Mouse (Mus musculus): ENCODE measurements at regions not wholly inside any gene's neighbourhood (a gene's known extent, or its start where the extent isn't known, plus 50 kb on each side); places are given as distances from the start of the nearest gene placed in this dataset.

DNA sequence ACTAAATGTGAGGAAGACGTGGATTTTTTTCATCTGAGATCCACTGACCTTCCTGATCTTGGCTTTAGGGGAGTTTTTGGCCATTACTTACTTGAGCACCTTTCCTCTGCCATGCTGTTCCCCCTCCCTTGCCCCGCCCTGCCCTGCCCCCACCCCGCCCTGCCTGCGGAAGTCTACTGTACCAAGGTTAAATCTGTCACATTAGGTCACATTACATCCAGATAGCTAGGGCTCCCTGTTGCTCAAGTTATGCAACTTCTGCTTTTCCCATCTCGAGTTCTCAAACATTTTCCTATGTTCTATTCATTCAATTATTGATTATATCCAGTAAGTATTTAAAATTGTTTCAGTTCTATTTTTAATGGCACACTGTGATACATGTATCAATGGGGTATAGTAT lies 144.7 kb upstream of the Cnot2 start:
- H3K4me2 ChIP-seq = no peak overlapping the region
- no peak overlapping the region for H3K4me3 ChIP-seq
- no peaks in the 10 kb centered on the region for H3K36me3 ChIP-seq
- no peaks in the 10 kb centered on the region for H3K27me3 ChIP-seq
- H3K4me1 ChIP-seq (replicated peaks) = no peaks in the 10 kb centered on the region
- H3K9me3 ChIP-seq = no peaks in the 10 kb centered on the region
- ATAC-seq (ENCODE audit: low FRiP score, low read depth) = no peak
- no peak overlapping the region for H3K9ac ChIP-seq
- no peak overlapping the region for H3K27ac ChIP-seq (replicated peaks)
- 92% methylated on average over 5 of the region's 5 CpGs for WGBS

DNA sequence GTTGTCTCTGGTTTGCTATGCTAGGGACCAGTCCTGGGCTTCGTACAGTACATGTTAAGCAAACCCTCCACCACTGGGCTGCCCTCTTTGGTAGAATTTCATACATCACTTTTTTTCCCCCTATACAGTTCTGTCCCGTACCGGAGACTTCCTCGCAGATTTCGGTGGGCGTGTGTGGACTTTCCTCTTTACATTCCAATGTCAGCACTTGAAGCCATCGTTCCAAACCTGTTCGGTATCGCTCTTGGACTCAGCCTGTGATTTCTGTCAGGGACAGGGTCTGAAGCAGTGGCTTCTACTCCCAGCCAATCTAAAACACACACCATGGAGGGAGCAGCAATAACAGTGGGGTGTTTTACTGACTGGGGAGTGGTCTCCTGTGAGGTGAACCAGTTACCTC lies 140.7 kb upstream of the Cnot2 start:
- no peaks in the 10 kb centered on the region for H3K9me3 ChIP-seq
- 0 out of 2 replicates have a peak, but pooled peaks cover 4% of the 10 kb centered on the region for H3K4me1 ChIP-seq (replicated peaks)
- no peak overlapping the region for H3K4me3 ChIP-seq
- H3K27ac ChIP-seq (replicated peaks) = no peak overlapping the region
- H3K27me3 ChIP-seq = no peaks in the 10 kb centered on the region
- H3K9ac ChIP-seq = no peak overlapping the region
- no peak for ATAC-seq (ENCODE audit: low FRiP score, low read depth)
- 97% methylated on average over 9 of the region's 9 CpGs for WGBS
- H3K4me2 ChIP-seq = no peak overlapping the region
- H3K36me3 ChIP-seq = no peaks in the 10 kb centered on the region

DNA sequence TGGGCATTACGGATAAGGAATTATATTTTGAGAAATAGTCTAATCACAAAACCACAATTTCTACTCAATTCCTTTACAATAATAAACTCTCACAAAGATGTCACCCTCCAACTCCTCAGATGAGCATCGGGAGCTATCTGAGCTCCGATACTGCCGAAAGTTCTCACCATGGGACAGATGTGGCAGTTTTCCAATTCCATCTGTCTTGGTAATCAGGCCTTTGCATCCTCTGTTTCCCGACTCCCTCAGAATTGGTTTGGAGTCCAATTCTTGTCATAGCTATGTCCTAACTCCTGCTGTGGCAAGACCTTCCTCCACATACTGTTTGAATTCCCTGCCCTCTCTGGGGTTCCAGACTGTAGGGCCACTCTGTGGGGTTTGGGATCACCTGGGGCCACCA lies 138.3 kb upstream of the Cnot2 start:
- Histone ChIP-seq H3K4me3 (no peak overlapping the region), H3K27ac (replicated peaks) (no peak overlapping the region), H3K36me3 (no peaks in the 10 kb centered on the region), H3K4me1 (replicated peaks) (0 out of 2 replicates have a peak, but pooled peaks cover 4% of the 10 kb centered on the region), H3K9ac (no peak overlapping the region), H3K9me3 (no peaks in the 10 kb centered on the region), H3K4me2 (no peak overlapping the region), H3K27me3 (no peaks in the 10 kb centered on the region)
- 72% methylated on average over 5 of the region's 5 CpGs for WGBS
- no peak for ATAC-seq (ENCODE audit: low FRiP score, low read depth)

DNA sequence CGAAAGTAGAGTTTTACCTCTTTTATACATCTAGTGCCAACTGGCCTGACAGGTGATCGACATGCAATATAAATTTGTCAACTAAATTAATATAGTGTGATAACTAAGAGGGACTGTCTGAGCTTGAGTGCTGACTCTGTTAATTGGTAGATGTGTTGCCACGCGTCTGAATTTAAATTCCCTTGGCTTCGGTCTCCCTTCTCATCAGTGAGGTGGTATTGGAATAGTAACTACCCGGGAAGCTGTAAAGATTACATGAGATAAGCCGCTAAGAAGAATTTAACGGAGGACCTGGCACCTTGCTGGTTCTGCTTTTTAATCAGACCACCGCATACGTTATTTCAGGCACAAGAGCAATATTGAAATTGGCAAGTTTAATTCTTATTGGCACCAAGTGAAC lies 136.7 kb upstream of the Cnot2 start:
- no peaks in the 10 kb centered on the region for H3K36me3 ChIP-seq
- ATAC-seq (ENCODE audit: low FRiP score, low read depth) = no peak
- H3K4me2 ChIP-seq = no peak overlapping the region
- H3K9ac ChIP-seq = no peak overlapping the region
- no peaks in the 10 kb centered on the region for H3K27me3 ChIP-seq
- H3K4me3 ChIP-seq = no peak overlapping the region
- H3K27ac ChIP-seq (replicated peaks) = no peak overlapping the region
- 69% methylated on average over 10 of the region's 10 CpGs for WGBS
- H3K9me3 ChIP-seq = no peaks in the 10 kb centered on the region
- H3K4me1 ChIP-seq (replicated peaks) = 0 out of 2 replicates have a peak, but pooled peaks cover 4% of the 10 kb centered on the region

DNA sequence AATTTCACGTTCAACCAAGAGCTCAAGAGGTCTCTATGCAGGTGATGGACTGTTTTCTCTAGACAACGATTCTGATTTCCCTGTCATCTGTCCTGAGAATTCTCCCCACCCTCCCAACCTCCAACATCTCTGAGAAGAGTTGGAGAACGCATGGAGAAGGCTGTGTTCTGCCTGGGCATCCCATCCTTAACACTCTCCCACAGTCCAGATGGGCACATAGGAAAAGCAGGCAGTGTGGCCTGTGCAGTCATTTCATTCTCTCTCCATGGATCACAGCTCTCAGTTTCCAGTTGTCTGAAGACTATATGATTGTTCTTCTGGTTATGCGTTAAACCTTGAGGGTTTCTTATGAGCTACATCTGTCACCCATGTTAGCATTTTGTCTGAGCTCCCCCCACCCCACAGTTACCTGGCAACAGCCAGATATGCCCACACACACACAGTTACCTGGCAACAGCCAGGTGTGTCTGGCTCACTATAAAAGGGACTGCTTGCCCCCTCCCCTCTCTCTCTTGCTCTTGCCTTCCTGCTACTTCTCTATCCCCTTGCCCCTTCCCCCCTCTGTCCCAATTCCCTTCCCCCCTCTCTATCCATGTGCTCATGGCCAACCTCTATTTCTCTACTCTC lies 135.8 kb upstream of the Cnot2 start:
- 84% methylated on average over 4 of the region's 4 CpGs for WGBS
- ATAC-seq (ENCODE audit: low FRiP score, low read depth) = no peak
- Histone ChIP-seq H3K9ac (no peak overlapping the region), H3K36me3 (no peaks in the 10 kb centered on the region), H3K4me3 (no peak overlapping the region), H3K9me3 (no peaks in the 10 kb centered on the region), H3K27ac (replicated peaks) (no peak overlapping the region), H3K4me1 (replicated peaks) (0 out of 2 replicates have a peak, but pooled peaks cover 4% of the 10 kb centered on the region), H3K4me2 (no peak overlapping the region), H3K27me3 (no peaks in the 10 kb centered on the region)

DNA sequence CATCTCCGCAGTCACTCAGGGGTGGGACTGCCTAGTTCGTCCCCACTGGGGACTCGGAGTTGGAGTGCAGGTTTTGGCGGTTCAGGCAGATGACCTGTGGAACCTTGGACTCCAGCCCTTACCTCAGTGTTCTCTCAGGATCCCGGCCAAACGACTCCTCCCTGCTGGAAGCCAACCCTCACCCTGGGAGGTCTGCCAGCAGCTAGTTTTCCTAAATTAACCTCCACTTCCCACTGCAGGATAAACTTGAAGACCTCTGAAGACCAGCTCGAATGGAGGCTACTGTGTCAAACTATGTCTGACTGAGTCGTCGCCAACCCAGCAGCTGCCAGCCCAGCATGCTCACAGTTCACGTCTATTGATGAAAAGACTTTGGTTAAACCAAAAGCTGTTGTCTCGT lies 132.1 kb upstream of the Cnot2 start:
- H3K36me3 ChIP-seq = no peaks in the 10 kb centered on the region
- H3K27me3 ChIP-seq = no peaks in the 10 kb centered on the region
- H3K9me3 ChIP-seq = no peaks in the 10 kb centered on the region
- WGBS = 66% methylated on average over 11 of the region's 11 CpGs
- no peak overlapping the region for H3K4me3 ChIP-seq
- H3K4me2 ChIP-seq = no peak overlapping the region
- 0 out of 2 replicates have a peak, but pooled peaks cover 3% of the 10 kb centered on the region for H3K4me1 ChIP-seq (replicated peaks)
- H3K9ac ChIP-seq = no peak overlapping the region
- H3K27ac ChIP-seq (replicated peaks) = no peak overlapping the region
- no peak for ATAC-seq (ENCODE audit: low FRiP score, low read depth)

DNA sequence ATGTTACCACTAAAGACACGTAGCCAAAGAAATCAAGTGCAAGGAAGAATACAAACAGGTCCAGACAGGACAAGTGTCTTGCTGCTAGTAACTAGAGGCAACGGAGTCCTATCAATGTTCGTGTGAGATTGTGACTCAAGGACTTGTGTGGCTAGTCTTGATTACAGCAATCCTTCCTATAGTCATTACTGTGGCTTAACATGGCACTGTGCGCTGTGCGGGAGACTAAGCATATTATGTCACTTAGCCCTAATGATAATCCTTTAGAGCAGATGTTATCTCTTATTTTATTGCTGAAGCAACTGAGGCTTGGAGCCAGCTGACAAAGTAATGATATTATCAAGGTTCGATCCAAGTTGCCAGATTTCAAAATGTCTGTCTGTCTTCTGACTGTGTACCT lies 125.7 kb upstream of the Cnot2 start:
- H3K27me3 ChIP-seq = no peaks in the 10 kb centered on the region
- ATAC-seq (ENCODE audit: low FRiP score, low read depth) = no peak
- WGBS = 87% methylated on average over 6 of the region's 6 CpGs
- no peak overlapping the region for H3K27ac ChIP-seq (replicated peaks)
- H3K9ac ChIP-seq = no peak overlapping the region
- no peaks in the 10 kb centered on the region for H3K4me1 ChIP-seq (replicated peaks)
- no peaks in the 10 kb centered on the region for H3K9me3 ChIP-seq
- no peak overlapping the region for H3K4me2 ChIP-seq
- no peaks in the 10 kb centered on the region for H3K36me3 ChIP-seq
- H3K4me3 ChIP-seq = no peak overlapping the region

DNA sequence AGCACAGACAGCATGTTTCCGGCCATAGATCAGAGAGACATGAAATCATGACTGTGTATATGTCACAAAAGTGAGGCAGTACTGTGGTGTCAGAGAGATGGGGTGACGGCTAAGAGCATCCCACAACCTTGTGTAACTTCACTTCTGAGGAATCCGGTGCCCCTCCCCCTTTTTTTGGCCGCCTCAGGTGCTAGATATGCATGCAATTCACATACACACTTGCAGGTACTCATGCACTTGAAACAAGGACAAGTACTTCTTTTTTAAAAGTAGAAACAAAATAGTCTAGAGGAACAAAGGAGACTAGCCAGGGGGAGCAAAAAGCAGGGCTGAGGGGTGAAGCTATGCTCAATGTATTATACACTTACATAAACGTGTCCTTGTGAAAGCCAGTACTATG lies 120.0 kb upstream of the Cnot2 start:
- H3K4me3 ChIP-seq = no peak overlapping the region
- H3K9me3 ChIP-seq = no peaks in the 10 kb centered on the region
- 85% methylated on average over 5 of the region's 5 CpGs for WGBS
- no peaks in the 10 kb centered on the region for H3K27me3 ChIP-seq
- H3K4me1 ChIP-seq (replicated peaks) = no peaks in the 10 kb centered on the region
- no peak overlapping the region for H3K4me2 ChIP-seq
- H3K27ac ChIP-seq (replicated peaks) = no peak overlapping the region
- H3K36me3 ChIP-seq = no peaks in the 10 kb centered on the region
- ATAC-seq (ENCODE audit: low FRiP score, low read depth) = no peak
- no peak overlapping the region for H3K9ac ChIP-seq

DNA sequence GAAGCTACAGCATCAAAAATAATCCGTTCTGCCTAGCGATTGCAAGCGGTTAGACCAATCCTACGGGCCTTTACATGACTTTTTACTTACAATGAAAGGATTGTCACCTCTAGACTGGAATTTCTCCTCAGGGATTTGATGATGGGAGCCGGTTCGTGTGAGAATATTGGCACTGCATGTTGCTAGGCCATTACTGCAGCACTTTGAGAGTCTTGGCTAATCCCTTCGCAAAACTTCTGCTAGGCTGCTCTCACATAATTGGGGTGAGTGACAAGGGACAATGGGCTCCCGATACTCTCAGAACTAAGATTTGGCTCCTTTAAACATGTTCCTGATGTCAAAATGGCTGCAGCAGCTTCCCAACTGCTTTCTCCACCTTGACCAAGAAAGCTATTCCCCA lies 118.4 kb upstream of the Cnot2 start:
- H3K27me3 ChIP-seq = no peaks in the 10 kb centered on the region
- ATAC-seq (ENCODE audit: low FRiP score, low read depth) = no peak
- WGBS = 75% methylated on average over 8 of the region's 8 CpGs

DNA sequence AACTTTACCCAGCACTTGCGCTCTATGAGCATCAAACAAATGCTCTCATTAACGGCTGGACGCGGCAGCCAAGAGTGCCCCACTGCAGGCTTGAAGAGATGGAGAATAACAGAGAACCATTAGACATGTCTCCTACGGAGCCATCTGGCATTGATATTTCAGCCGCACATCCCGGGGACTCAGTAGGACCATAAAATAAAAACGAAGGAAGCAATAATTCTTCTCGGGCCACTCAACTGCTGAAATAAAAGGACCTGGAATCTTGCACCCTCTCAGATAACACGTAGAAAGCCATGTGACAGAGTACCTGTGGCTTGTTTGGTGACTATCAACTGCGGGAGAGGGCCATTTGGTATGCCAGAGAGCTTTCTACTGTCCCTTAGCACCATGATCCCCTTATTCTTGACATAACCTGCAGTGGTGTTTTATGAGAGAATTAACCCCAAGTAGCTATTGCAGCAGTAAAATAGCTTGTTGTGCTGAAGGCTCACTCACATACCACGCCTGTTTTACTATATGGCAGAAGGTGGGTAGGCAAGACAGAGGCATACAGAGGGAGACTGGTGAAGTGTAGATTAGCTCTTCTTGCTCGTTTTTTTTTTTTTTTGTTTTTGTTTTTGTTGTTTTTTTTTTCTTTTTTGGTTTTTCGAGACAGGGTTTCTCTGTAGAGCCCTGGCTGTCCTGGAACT lies 116.5 kb upstream of the Cnot2 start:
- WGBS = 68% methylated on average over 14 of the region's 14 CpGs
- ATAC-seq (ENCODE audit: low FRiP score, low read depth) = no peak
- Histone ChIP-seq H3K4me2 (no peak overlapping the region), H3K9ac (no peak overlapping the region), H3K27ac (replicated peaks) (no peak overlapping the region), H3K9me3 (no peaks in the 10 kb centered on the region), H3K4me1 (replicated peaks) (no peaks in the 10 kb centered on the region), H3K27me3 (no peaks in the 10 kb centered on the region), H3K36me3 (no peaks in the 10 kb centered on the region), H3K4me3 (no peak overlapping the region)

More for the DNA sequence above, 118.4 kb upstream of the Cnot2 start:
- no peak overlapping the region for H3K4me2 ChIP-seq
- H3K9ac ChIP-seq = no peak overlapping the region
- no peaks in the 10 kb centered on the region for H3K4me1 ChIP-seq (replicated peaks)
- no peaks in the 10 kb centered on the region for H3K9me3 ChIP-seq
- H3K27ac ChIP-seq (replicated peaks) = no peak overlapping the region
- no peak overlapping the region for H3K4me3 ChIP-seq
- H3K36me3 ChIP-seq = no peaks in the 10 kb centered on the region

DNA sequence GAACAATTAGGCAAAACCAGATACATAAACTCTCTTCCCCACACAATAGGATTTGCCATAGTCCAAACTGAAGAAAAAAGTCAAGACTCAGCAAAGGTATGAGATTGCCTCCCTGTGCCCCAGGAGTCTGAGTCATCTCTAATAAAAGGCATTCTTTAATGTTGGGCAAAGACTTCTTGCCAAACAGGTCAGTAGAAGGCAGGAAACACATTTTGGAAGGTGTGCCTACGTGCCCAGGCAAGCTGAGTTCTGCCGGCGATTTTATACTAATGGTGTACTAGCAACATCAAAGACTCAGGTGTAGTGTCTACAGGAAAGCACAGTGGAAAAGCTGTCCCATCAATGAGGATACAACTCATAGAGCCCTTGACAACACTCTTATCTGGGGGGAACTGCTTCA lies 112.5 kb upstream of the Cnot2 start:
- no peak overlapping the region for H3K4me3 ChIP-seq
- no peak overlapping the region for H3K4me2 ChIP-seq
- no peaks in the 10 kb centered on the region for H3K36me3 ChIP-seq
- H3K27me3 ChIP-seq = no peaks in the 10 kb centered on the region
- WGBS = 98% methylated on average over 3 of the region's 3 CpGs
- no peaks in the 10 kb centered on the region for H3K4me1 ChIP-seq (replicated peaks)
- H3K9ac ChIP-seq = no peak overlapping the region
- H3K27ac ChIP-seq (replicated peaks) = no peak overlapping the region
- no peaks in the 10 kb centered on the region for H3K9me3 ChIP-seq
- no peak for ATAC-seq (ENCODE audit: low FRiP score, low read depth)

DNA sequence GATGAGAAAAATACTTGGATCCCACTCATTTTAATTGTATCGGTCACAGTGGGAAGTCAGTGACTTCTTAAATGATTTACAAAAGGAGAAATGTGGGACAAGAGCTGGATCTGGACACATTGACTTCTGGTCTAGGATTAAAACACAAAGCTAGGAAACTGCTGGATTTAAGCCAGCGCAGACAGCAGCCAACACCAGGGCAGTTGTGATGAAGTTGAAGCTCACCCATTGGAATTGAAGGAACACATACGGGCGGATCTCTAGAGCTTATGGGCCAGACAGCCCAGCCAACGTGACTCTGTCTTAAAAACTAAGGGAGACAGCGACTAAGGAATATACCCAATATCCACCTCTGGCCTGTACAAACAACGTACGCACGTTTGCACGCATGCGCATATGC lies 105.4 kb upstream of the Cnot2 start:
- Histone ChIP-seq H3K9me3 (no peaks in the 10 kb centered on the region), H3K27ac (replicated peaks) (no peak overlapping the region), H3K4me3 (no peak overlapping the region), H3K36me3 (no peaks in the 10 kb centered on the region), H3K4me1 (replicated peaks) (no peaks in the 10 kb centered on the region), H3K27me3 (no peaks in the 10 kb centered on the region), H3K9ac (no peak overlapping the region), H3K4me2 (no peak overlapping the region)
- 93% methylated on average over 11 of the region's 11 CpGs for WGBS
- ATAC-seq (ENCODE audit: low FRiP score, low read depth) = no peak

DNA sequence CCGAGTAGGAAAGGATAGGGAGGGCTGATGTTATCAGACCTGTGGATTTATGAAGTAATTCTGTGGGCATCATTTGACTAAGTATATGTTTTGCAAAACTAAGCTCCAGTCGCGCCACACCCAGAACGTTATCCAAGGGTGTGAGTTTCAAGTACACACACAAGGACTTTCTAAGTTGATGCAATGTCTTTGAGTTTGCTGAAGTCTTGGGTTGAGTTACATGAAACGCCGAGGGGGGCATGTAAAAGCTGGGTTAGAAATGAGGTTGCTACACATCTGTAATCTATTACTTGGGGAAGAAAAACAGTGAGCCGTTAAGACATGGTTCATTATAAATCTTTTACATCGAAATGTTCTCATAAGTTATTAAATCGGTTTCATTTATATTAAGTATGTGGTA lies 102.1 kb upstream of the Cnot2 start:
- Histone ChIP-seq H3K27me3 (no peaks in the 10 kb centered on the region), H3K4me2 (no peak overlapping the region)
- WGBS = 90% methylated on average over 9 of the region's 9 CpGs

More for the DNA sequence above, 102.1 kb upstream of the Cnot2 start:
- ATAC-seq (ENCODE audit: low FRiP score, low read depth) = no peak
- Histone ChIP-seq H3K4me3 (no peak overlapping the region), H3K9me3 (no peaks in the 10 kb centered on the region), H3K9ac (no peak overlapping the region), H3K36me3 (no peaks in the 10 kb centered on the region), H3K27ac (replicated peaks) (no peak overlapping the region), H3K4me1 (replicated peaks) (no peaks in the 10 kb centered on the region)

Data from hindbrain, embryonic 15.5 days (tissue).